Mouse (Mus musculus) heart, embryonic 13.5 days (tissue): ENCODE results near the gene Slc25a21. TPM values are rescaled to one million over a fixed set of nuclear protein-coding genes. Genes with fewer than 3 reads are reported as not detected.
A peak's percentile ranks its signal among the peaks of the same experiment; 100 is the strongest.

Experiments used
- ATAC-seq: fragments of 200-750 bp; cut with Nextera tagmentation; 2 replicates; pipeline ENCODE4 v1.8.0; 2017; ENCODE audit warnings: moderate TSS enrichment; ENCODE audit not compliant: insufficient number of reproducible peaks, low FRiP score, low TSS enrichment; ENCODE audit errors: extremely low read depth
- H3K27ac ChIP-seq: fragments of 300-500 bp; sonication (generic); replicated peaks from 2 replicates; pipeline ENCODE4 v1.5.1; 2015; ENCODE audit warnings: moderate library complexity, mild to moderate bottlenecking, inconsistent platforms
- H3K27me3 ChIP-seq: fragments of 300-500 bp; sonication (generic); replicated peaks from 2 replicates; pipeline ENCODE4 v1.6.1; 2015; ENCODE audit warnings: mild to moderate bottlenecking, inconsistent platforms
- H3K36me3 ChIP-seq: fragments of 300-500 bp; sonication (generic); 2 replicates; pipeline ENCODE4 v1.6.1; 2015; ENCODE audit warnings: mild to moderate bottlenecking, inconsistent platforms
- H3K4me1 ChIP-seq: fragments of 300-500 bp; sonication (generic); 2 replicates; pipeline ENCODE4 v1.6.1; 2015; ENCODE audit warnings: inconsistent platforms
- H3K4me2 ChIP-seq: fragments of 300-500 bp; sonication (generic); 2 replicates; pipeline ENCODE4 v1.6.1; 2015; ENCODE audit warnings: inconsistent platforms, mild to moderate bottlenecking, moderate library complexity
- H3K4me3 ChIP-seq: fragments of 300-500 bp; sonication (generic); 2 replicates; pipeline ENCODE4 v1.5.1; 2015; ENCODE audit warnings: moderate library complexity, mild to moderate bottlenecking, inconsistent platforms
- H3K9ac ChIP-seq: fragments of 300-500 bp; sonication (generic); 2 replicates; pipeline ENCODE4 v1.6.1; 2015; ENCODE audit warnings: inconsistent platforms, mild to moderate bottlenecking, moderate library complexity
- H3K9me3 ChIP-seq: fragments of 300-500 bp; sonication (generic); 2 replicates; pipeline ENCODE4 v1.6.1; 2016; ENCODE audit warnings: inconsistent platforms
- whole genome bisulfite sequencing: fragments of 180-500 bp; shearing (Covaris S2); methylation state at CpG from one replicate; pipeline ENCODE4 v1.1.7; 2015; ENCODE audit warnings: mixed read lengths; 5-methylcytosine and 5-hydroxymethylcytosine counted together
- polyA plus RNA-seq: library from polyadenylated mRNA; unstranded; fragments of >200 nt; fragmentation: Nextera tagmentation; extraction: Ambion mirVana; gene quantifications from 2 replicates; pipeline ENCODE4 v1.2.1, GENCODE M21; 2015

Gene Slc25a21
- polyA plus RNA-seq, 1 experiment from 2014 or later = 0.68 TPM

- no peak for ATAC-seq
Measured at GRCm38 (mm10) chr12:56717971-56718706, 479.1 kb downstream of the Slc25a21 start.

GRCm38 (mm10) chr12:56701004-56701403 lies 496.3 kb downstream of the Slc25a21 start:
- H3K27ac ChIP-seq = no peak overlapping the region
- no peaks in the 10 kb centered on the region for H3K9me3 ChIP-seq
- no peak overlapping the region for H3K4me3 ChIP-seq
- H3K4me1 ChIP-seq = peaks cover 19% of the 10 kb centered on the region
- peaks cover 76% of the 10 kb centered on the region for H3K27me3 ChIP-seq
- H3K4me2 ChIP-seq = no peak overlapping the region
- ATAC-seq = no peak
- no peak overlapping the region for H3K9ac ChIP-seq
- H3K36me3 ChIP-seq = no peaks in the 10 kb centered on the region
- WGBS = 12% methylated on average over 6 of the region's 6 CpGs

More at GRCm38 (mm10) chr12:56717971-56718706, 479.1 kb downstream of the Slc25a21 start:
- Histone ChIP-seq H3K27me3 (peaks cover 24% of the 10 kb centered on the region), H3K9ac (no peak overlapping the region), H3K36me3 (no peaks in the 10 kb centered on the region), H3K27ac (no peak overlapping the region), H3K4me1 (no peaks in the 10 kb centered on the region), H3K4me3 (no peak overlapping the region), H3K4me2 (no peak overlapping the region), H3K9me3 (no peaks in the 10 kb centered on the region)
- 27% methylated on average over 14 of the region's 14 CpGs for WGBS

DNA sequence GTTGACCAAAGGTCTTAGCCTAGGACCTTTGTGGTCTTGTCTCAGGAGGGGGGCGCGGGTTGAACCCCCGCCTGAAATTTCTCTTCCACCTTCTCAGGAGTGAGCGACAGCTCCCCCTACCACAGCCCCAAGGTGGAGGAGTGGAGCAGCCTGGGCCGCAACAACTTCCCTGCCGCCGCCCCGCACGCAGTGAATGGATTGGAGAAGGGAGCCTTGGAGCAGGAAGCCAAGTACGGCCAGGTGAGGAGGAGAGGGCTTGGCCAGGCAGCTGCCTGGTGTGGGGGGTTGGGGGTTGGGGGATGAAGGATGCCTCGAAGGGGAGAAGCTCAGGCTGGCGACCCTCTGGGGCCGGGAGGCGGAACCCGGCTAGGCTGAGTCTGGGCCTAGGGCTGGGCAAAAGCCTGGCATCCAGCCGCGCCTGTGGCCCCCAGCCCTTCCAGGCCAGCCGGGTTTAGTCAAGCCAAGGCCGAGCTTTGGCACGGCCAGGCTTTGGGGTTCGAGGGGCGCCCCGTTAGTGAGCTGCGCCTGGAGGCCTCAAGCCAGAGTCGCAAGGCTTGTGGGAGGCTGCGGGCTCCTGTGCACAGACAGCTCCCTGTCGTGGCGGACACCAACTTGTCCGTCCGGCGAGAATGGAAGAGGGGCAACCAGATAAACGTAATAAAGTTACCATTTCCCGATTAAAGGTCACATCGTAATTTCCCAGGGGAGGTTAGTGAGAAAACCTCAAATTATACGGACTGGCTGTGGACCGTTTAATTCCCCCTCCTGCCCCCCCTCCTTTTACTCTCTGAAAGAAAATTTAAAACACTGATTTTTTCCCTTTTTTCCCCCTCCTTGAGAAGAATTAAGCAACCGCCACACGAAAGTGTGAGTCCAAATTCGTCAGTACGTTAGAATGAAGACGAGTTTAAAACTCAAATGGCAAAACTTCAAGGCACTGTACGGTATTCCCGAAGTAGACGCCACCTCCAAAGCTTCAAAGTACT lies 497.1 kb downstream of the Slc25a21 start:
- Histone ChIP-seq H3K9me3 (no peaks in the 10 kb centered on the region), H3K27ac (no peak overlapping the region), H3K36me3 (no peaks in the 10 kb centered on the region), H3K4me2 (no peak overlapping the region), H3K4me1 (peaks cover 25% of the 10 kb centered on the region), H3K9ac (no peak overlapping the region), H3K27me3 (peaks cover 84% of the 10 kb centered on the region), H3K4me3 (no peak overlapping the region)
- ATAC-seq = no peak
- 5% methylated on average over 44 of the region's 44 CpGs for WGBS

DNA sequence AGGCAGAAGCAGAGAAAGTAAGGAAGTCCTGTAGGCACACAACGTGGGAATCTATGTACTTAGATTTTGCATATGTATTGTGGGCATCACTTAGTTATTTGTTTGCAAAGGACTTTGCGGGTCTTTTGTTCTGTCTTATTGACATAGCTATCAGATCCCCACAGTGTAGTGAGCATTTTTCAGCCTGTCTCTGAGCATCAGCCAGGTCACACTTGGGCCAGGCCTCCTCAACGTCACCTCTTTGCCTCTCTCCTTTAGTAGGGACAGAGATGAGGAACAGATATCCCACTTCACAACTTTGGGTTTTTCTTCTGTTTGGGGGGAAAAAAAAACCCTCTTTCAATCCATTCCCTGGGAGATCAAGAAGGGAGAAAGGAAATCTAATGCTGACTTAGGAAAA lies 497.9 kb downstream of the Slc25a21 start:
- Histone ChIP-seq H3K9me3 (no peaks in the 10 kb centered on the region), H3K9ac (no peak overlapping the region), H3K4me1 (peaks cover 28% of the 10 kb centered on the region), H3K27ac (no peak overlapping the region), H3K4me3 (no peak overlapping the region), H3K27me3 (peaks cover 85% of the 10 kb centered on the region), H3K36me3 (no peaks in the 10 kb centered on the region), H3K4me2 (no peak overlapping the region)
- 25% methylated on average over 3 of the region's 3 CpGs for WGBS
- ATAC-seq = no peak

DNA sequence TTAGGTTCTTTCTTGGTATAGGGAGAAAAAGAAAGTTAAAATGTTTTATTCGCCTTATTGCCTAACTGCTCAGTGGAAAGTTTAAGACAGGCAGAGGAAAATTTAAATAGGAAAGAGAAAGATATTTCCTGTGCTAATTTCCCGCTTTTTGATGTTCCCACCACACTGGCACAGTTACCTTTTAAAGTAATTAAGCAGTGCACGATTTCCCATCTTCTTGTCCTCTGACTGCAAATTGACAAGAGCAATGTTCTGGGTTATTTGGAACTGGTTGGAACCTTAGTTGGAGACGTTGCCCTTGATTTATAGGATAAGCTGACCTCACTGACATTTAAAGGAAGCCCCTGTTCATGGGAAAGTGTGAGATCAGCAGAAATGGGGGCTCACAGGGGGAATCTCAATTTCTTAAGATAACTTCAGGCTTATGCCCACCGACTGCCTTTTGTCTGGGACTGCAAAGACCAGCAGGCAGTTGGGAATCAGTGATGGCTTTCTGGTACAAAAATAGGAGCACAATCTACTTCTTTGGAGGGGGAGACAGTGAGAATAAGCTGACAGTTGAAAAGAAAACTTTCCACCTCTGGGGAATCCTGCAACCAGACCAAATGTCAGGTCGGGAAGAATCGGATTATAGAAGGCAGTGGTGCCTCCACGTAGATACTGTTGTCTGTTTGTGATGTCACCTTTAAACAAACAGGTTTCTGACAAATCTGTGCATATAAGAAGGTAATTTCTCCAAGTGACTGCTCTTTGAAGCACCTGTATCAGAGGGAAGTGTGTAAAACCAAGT lies 498.9 kb downstream of the Slc25a21 start:
- no peak for ATAC-seq
- no peak overlapping the region for H3K4me2 ChIP-seq
- H3K27me3 ChIP-seq = peaks cover 92% of the 10 kb centered on the region
- 5% methylated on average over 8 of the region's 8 CpGs for WGBS
- H3K9ac ChIP-seq = no peak overlapping the region
- peaks cover 28% of the 10 kb centered on the region for H3K4me1 ChIP-seq
- no peak overlapping the region for H3K27ac ChIP-seq
- no peaks in the 10 kb centered on the region for H3K36me3 ChIP-seq
- H3K9me3 ChIP-seq = no peaks in the 10 kb centered on the region
- no peak overlapping the region for H3K4me3 ChIP-seq

DNA sequence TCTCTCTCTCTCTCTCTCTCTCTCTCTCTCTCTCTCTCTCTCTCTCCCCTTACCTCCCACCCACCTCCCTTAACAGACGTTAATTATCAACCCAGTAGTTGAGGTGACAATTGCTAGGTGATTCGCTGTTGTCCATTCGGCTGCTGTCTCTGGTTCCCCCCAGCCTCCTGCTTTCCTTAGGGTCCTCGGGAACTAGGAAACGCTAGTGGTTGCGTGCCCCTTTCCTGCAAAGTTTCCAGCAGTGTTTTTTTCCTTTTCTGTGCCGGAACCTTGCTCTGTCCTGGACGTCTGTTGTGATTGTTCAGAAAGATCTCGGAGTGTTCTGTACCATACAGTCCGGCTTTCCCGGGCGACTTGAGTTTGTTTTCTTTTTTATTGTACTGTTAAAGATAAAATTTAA lies 499.5 kb downstream of the Slc25a21 start:
- Histone ChIP-seq H3K9ac (no peak overlapping the region), H3K36me3 (no peaks in the 10 kb centered on the region), H3K4me2 (peak overlapping the region; percentile 76), H3K27me3 (peaks cover 95% of the 10 kb centered on the region), H3K27ac (no peak overlapping the region), H3K9me3 (no peaks in the 10 kb centered on the region), H3K4me1 (peaks cover 28% of the 10 kb centered on the region), H3K4me3 (peak overlapping the region; percentile 53)
- no peak for ATAC-seq
- WGBS = 2% methylated on average over 12 of the region's 12 CpGs

DNA sequence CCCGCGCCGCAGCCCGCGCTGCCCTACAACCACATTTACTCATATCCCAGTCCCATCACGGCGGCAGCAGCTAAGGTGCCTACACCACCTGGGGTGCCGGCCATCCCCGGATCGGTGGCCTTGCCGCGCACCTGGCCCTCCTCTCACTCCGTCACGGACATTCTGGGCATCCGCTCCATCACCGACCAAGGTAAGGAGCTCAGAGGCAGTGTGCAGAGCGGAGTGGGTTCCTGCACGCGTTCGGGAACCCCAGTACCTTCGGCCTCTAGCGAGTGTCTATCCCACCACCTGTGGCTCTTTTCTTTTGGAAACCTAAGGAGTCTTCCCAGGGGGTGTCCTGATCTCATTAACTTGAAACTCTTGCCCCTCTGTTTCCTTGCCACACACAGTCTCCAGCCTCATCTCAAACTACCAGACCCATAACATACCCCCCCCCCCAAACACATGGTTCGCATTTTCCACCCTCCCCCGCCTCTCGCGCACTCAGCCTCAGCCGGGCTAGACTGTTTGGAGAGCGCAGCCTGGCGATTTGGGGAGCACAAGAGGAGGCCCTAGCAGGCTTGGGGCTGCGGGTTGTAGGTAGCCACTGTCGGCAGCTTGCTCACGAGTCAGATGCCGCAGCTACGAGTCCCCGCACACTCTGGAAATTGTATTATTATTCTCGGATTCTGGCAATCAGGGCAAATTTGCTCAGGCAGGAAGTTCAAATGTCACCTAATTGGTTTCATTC lies 500.1 kb downstream of the Slc25a21 start:
- no peak overlapping the region for H3K27ac ChIP-seq
- H3K9ac ChIP-seq = no peak overlapping the region
- no peak for ATAC-seq
- no peaks in the 10 kb centered on the region for H3K36me3 ChIP-seq
- whole genome bisulfite sequencing = under 1% methylated on average over 36 of the region's 36 CpGs
- peaks cover 95% of the 10 kb centered on the region for H3K27me3 ChIP-seq
- peak overlapping the region; percentile 53 for H3K4me3 ChIP-seq
- H3K9me3 ChIP-seq = no peaks in the 10 kb centered on the region
- peaks cover 31% of the 10 kb centered on the region for H3K4me1 ChIP-seq
- peak overlapping the region; percentile 76 for H3K4me2 ChIP-seq

- no peak overlapping the region for H3K9ac ChIP-seq
- H3K27ac ChIP-seq = no peak overlapping the region
- WGBS = 1% methylated on average over 57 of the region's 57 CpGs
- peak overlapping the region; percentile 53 for H3K4me3 ChIP-seq
- H3K27me3 ChIP-seq = peaks cover 99% of the 10 kb centered on the region
- peaks cover 37% of the 10 kb centered on the region for H3K4me1 ChIP-seq
- no peaks in the 10 kb centered on the region for H3K36me3 ChIP-seq
- peak overlapping the region; percentile 76 for H3K4me2 ChIP-seq
- H3K9me3 ChIP-seq = no peaks in the 10 kb centered on the region
- ATAC-seq = no peak
Measured at GRCm38 (mm10) chr12:56696174-56697010, 500.9 kb downstream of the Slc25a21 start.

DNA sequence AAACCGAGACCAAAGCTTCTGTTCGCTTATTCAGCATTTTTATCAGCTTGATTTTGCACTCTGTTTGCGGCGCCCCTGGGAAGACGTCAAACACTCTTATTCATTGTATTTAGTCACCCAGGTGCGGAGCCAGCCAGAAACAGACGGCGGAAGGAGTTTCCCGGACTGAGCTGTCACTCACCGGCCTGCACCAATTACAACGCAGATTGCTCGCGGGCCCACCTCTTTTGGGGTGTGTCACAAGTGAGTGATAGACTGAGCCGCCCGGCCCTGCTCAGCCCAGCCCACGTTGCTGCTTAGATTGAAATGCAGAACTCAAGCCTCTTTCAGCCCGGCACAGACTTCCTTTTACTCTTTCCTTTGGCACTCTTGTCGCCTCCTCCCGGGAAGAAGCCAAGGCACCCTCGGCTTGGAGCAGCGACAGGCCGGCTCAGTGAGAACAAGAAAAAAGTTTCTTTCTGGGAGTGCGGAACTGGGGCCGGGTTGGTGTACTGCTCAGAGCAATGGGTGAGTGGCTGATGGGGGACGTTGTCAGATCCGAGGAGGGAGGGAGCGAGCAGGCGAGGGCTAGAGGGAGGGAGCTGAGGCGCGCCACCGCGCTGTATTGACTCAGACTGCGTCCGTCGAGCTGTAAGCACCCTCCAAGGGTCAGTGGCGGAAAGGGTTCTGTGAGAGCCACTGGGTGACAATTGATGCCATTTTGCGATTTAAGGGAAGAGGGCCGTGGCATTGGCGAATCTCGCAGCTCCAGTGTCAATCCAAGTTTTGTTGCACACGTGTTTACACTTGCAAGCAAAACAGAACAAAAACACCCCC lies 501.7 kb downstream of the Slc25a21 start:
- Histone ChIP-seq H3K4me1 (peaks cover 41% of the 10 kb centered on the region), H3K36me3 (no peaks in the 10 kb centered on the region), H3K27me3 (peaks cover 99% of the 10 kb centered on the region), H3K4me3 (peak overlapping the region; percentile 53), H3K9ac (peak overlapping the region; percentile 53; the same call in 1 of the 2 replicates), H3K4me2 (peak overlapping the region; percentile 76), H3K27ac (no peak overlapping the region), H3K9me3 (no peaks in the 10 kb centered on the region)
- ATAC-seq = peak; percentile 81
- WGBS = under 1% methylated on average over 41 of the region's 41 CpGs
